Mouse (Mus musculus): ENCODE data around the gene Gm20479. TPM values are rescaled to one million over a fixed set of nuclear protein-coding genes. Genes with fewer than 3 reads are reported as not detected.
A peak's percentile ranks its signal among the peaks of the same experiment; 100 is the strongest.

Gm20479 gene
- total and polyA plus RNA-seq, 3 experiments = 2.7 TPM; not detected in 2

GRCm38 (mm10) chr7:27366082-27366844 is 9.0 kb upstream of the Gm20479 start:
- Histone ChIP-seq H3K9ac (ENCODE audit: control insufficient read depth, low read depth, low read length, poor library complexity, severe bottlenecking) (no peak overlapping the region), H3K4me3 (ENCODE audit: control insufficient read depth in 1 of 2, insufficient read depth in 1 of 2, low read depth in 2 of 2, low read length in 2 of 2) (no peak overlapping the region; a peak in 1 of 4 replicates), H3K27me3 (ENCODE audit: control insufficient read depth in 1 of 2, insufficient read depth in 2 of 2, low read length in 2 of 2) (no peaks in the 10 kb centered on the region), H3K9me3 (replicated peaks; ENCODE audit: insufficient read depth, low read length) (no peaks in the 10 kb centered on the region), H3K27ac (ENCODE audit: control insufficient read depth, low read depth, low read length) (no peak overlapping the region), H3K79me2 (ENCODE audit: control insufficient read depth, insufficient read depth, low read length, poor library complexity) (no peaks in the 10 kb centered on the region), H3K4me1 (ENCODE audit: control insufficient read depth in 1 of 2, insufficient read depth in 2 of 2, low read length in 2 of 2) (peaks cover 0 to 18% of the 10 kb centered on the region in 2 experiments; a peak in 3 of 4 replicates), H3K36me3 (ENCODE audit: control insufficient read depth in 1 of 2, insufficient read depth in 2 of 2, low read length in 2 of 2) (no peaks in the 10 kb centered on the region)
- DNase-seq (ENCODE audit: low read depth, low spot score) = peak; percentile 53
- TF ChIP-seq HCFC1 (IDR thresholded peaks at IDR 0.05; ENCODE audit: low read depth, low read length) (no peak), RCOR1 (IDR thresholded peaks at IDR 0.05; ENCODE audit: low read depth, low read length) (no peak), BHLHE40 (IDR thresholded peaks at IDR 0.05; ENCODE audit: borderline replicate concordance, low read depth, low read length) (no peak), CHD1 (IDR thresholded peaks at IDR 0.05; ENCODE audit: low read depth, low read length) (no peak), USF2 (IDR thresholded peaks at IDR 0.05; ENCODE audit: borderline replicate concordance in 1 of 2, insufficient read depth in 1 of 2, low read depth in 1 of 2, low read length in 2 of 2) (no peak), NELFE (IDR thresholded peaks at IDR 0.05; ENCODE audit: low read depth, low read length) (no peak), MAX (IDR thresholded peaks at IDR 0.05; ENCODE audit: low read length) (no peak), E2F4 (IDR thresholded peaks at IDR 0.05; ENCODE audit: borderline replicate concordance, low read depth, low read length) (no peak), CHD2 (IDR thresholded peaks at IDR 0.05; ENCODE audit: low read length) (no peak), TAL1 (IDR thresholded peaks at IDR 0.05; ENCODE audit: low read length) (no peak), GABPA (IDR thresholded peaks at IDR 0.05; ENCODE audit: low read depth, low read length) (no peak), POLR2A (IDR thresholded peaks at IDR 0.05; ENCODE audit: control insufficient read depth in 1 of 2, insufficient read depth in 1 of 2, low read depth in 1 of 2, low read length in 2 of 2, poor library complexity in 1 of 2) (no peak), MAZ (IDR thresholded peaks at IDR 0.05; ENCODE audit: low read depth, low read length) (no peak)

DNA sequence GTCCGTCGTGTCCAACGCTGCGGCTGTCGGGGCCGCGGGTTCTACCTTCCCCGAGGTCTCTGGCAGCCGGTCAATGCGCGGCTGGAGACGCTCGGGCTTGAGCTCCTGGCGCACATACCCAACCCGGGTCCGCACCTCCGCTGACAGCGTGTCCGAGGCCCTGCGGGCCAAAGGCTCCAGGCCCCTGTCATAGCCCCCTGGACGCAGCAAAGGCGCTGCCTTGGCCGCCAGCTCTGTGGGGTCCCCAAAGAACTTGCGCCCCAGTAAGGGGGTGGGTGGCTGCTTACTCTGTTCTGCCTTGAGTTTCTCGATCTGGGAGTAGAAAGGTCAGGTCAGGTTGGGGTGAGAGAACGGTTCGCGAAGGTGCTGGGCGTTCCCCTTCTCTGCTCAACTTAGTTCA is 7.2 kb upstream of the Gm20479 start:
- Histone ChIP-seq H3K9ac (ENCODE audit: control insufficient read depth, low read depth, low read length, poor library complexity, severe bottlenecking) (no peak overlapping the region), H3K36me3 (ENCODE audit: control insufficient read depth in 1 of 2, insufficient read depth in 2 of 2, low read length in 2 of 2) (peaks cover 0 to 5% of the 10 kb centered on the region in 2 experiments; a peak in 2 of 4 replicates), H3K4me1 (ENCODE audit: control insufficient read depth in 1 of 2, insufficient read depth in 2 of 2, low read length in 2 of 2) (peaks cover 0 to 22% of the 10 kb centered on the region in 2 experiments; a peak in 3 of 4 replicates), H3K27ac (ENCODE audit: control insufficient read depth, low read depth, low read length) (no peak overlapping the region), H3K27me3 (ENCODE audit: control insufficient read depth in 1 of 2, insufficient read depth in 2 of 2, low read length in 2 of 2) (no peaks in the 10 kb centered on the region), H3K79me2 (ENCODE audit: control insufficient read depth, insufficient read depth, low read length, poor library complexity) (no peaks in the 10 kb centered on the region), H3K9me3 (replicated peaks; ENCODE audit: insufficient read depth, low read length) (no peaks in the 10 kb centered on the region), H3K4me3 (ENCODE audit: control insufficient read depth in 1 of 2, insufficient read depth in 1 of 2, low read depth in 2 of 2, low read length in 2 of 2) (no peak overlapping the region)
- no peak for TF ChIP-seq NELFE (IDR thresholded peaks at IDR 0.05; ENCODE audit: low read depth, low read length)
- TF ChIP-seq MYC (IDR thresholded peaks at IDR 0.05; ENCODE audit: low read depth, low read length) = no peak
- no peak for TF ChIP-seq UBTF (IDR thresholded peaks at IDR 0.05; ENCODE audit: borderline replicate concordance, insufficient read depth, low read depth, low read length)
- no peak for TF ChIP-seq NRF1 (IDR thresholded peaks at IDR 0.05; ENCODE audit: insufficient read depth, low read depth, low read length, poor library complexity, severe bottlenecking)
- TF ChIP-seq MEF2A (IDR thresholded peaks at IDR 0.05; ENCODE audit: extremely low read depth, insufficient replicate concordance, low read depth, low read length, poor library complexity, severe bottlenecking) = no peak
- TF ChIP-seq MAZ (IDR thresholded peaks at IDR 0.05; ENCODE audit: low read depth, low read length) = no peak
- TF ChIP-seq TBP (IDR thresholded peaks at IDR 0.05; ENCODE audit: low read depth, low read length) = no peak
- no peak for DNase-seq (ENCODE audit: low read depth, low spot score)

All from MEL (cell line).